Mouse (Mus musculus): ENCODE results near the gene Acot13. TPM values are rescaled to one million over a fixed set of nuclear protein-coding genes. Genes with fewer than 3 reads are reported as not detected.

Gene Acot13
- polyA plus RNA-seq, 1 experiment: 67.1 TPM

DNA sequence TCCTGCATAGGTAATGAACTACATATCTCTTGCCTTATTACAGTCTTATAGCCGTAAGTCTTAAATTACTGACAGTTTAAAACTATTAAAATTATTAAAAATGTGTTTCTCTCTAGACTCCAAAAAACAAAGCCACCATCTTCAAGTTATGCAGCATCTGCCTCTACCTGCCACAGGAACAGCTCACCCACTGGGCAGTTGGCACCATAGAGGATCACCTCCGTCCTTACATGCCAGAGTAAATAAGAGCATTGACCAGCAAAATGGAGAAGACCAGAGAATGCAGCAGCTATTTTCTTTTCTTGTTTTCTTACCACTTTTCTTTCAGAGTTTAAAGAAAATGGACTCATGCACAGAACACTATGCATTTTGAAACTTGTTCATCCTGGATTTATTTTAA, 18.8 kb downstream of the Acot13 start:
- peaks cover 68% of the 10 kb centered on the region for H3K36me3 ChIP-seq (ENCODE audit: control insufficient read depth, insufficient read depth)
- TF ChIP-seq MAX (IDR thresholded peaks at IDR 0.05; ENCODE audit: low read depth): no peak
- TF ChIP-seq POLR2AphosphoS2 (IDR thresholded peaks at IDR 0.05; ENCODE audit: insufficient read length, low read depth): no peak
- TF ChIP-seq USF1 (IDR thresholded peaks at IDR 0.05; ENCODE audit: low read depth): no peak
- TF ChIP-seq E2F4 (IDR thresholded peaks at IDR 0.05; ENCODE audit: insufficient read depth): no peak
- no peak for TF ChIP-seq POLR2A (IDR thresholded peaks at IDR 0.05; ENCODE audit: insufficient read length, low read depth)
- no peak for TF ChIP-seq MYOG (IDR thresholded peaks at IDR 0.05; ENCODE audit: control insufficient read depth in 1 of 3, insufficient read depth in 1 of 3, insufficient read length in 2 of 3, low read depth in 2 of 3)
- TF ChIP-seq SRF (IDR thresholded peaks at IDR 0.05; ENCODE audit: control insufficient read depth, insufficient read length, low read depth): no peak
- no peak for TF ChIP-seq REST (IDR thresholded peaks at IDR 0.05; ENCODE audit: insufficient read depth, insufficient read length)
- no peak for TF ChIP-seq MYOD1 (IDR thresholded peaks at IDR 0.05; ENCODE audit: control insufficient read depth in 1 of 3, insufficient read length in 2 of 3, low read depth in 2 of 3)
- no peak for TF ChIP-seq TCF3 (IDR thresholded peaks at IDR 0.05; ENCODE audit: insufficient read length, low read depth)
- no peak for TF ChIP-seq TCF12 (IDR thresholded peaks at IDR 0.05; ENCODE audit: insufficient read depth, poor library complexity, severe bottlenecking)
- no peak for TF ChIP-seq CEBPB (IDR thresholded peaks at IDR 0.05; ENCODE audit: insufficient read depth, poor library complexity, severe bottlenecking)
- no peaks in the 10 kb centered on the region for H3K27me3 ChIP-seq (ENCODE audit: control insufficient read depth, insufficient read depth, insufficient read length)

DNA sequence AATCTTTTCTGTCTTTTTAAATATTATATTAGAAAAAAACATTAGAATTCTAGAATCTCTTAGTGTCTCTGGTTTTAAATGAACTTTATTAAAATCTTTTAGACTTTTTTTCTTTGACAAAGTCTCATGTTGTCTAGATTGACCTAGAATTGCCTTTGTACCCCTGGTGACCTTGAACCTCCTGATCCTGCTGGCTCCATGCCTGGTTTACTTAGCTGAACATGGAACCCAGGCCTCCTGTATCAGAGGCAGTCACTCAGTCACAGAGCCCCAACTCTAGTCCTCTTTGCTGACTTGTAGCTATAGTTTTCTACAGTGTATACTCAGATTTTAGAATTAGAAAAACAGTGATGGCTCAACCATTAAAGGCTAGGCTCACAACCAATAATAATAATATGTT, 25.3 kb downstream of the Acot13 start:
- Histone ChIP-seq H3ac (ENCODE audit: control insufficient read depth, insufficient read length) (no peak overlapping the region), H3K79me2 (ENCODE audit: control insufficient read depth, insufficient read depth) (peaks cover 69% of the 10 kb centered on the region), H3K36me3 (ENCODE audit: control insufficient read depth, insufficient read depth) (peaks cover 60% of the 10 kb centered on the region), H3K27me3 (ENCODE audit: control insufficient read depth, insufficient read depth, insufficient read length) (no peaks in the 10 kb centered on the region), H3K4me3 (no peak overlapping the region), H3K4me2 (ENCODE audit: low read depth) (no peak overlapping the region)
- TF ChIP-seq MYOD1 (IDR thresholded peaks at IDR 0.05; ENCODE audit: control insufficient read depth in 1 of 3, insufficient read length in 2 of 3, low read depth in 2 of 3): no peak
- no peak for TF ChIP-seq POLR2A (IDR thresholded peaks at IDR 0.05; ENCODE audit: insufficient read length, low read depth)

More for the DNA sequence above, 18.8 kb downstream of the Acot13 start:
- H3ac ChIP-seq (ENCODE audit: control insufficient read depth, insufficient read length): no peak overlapping the region
- no peak overlapping the region for H3K4me3 ChIP-seq
- peaks cover 12% of the 10 kb centered on the region for H3K79me2 ChIP-seq (ENCODE audit: control insufficient read depth, insufficient read depth)
- no peak overlapping the region for H3K4me2 ChIP-seq (ENCODE audit: low read depth)

DNA sequence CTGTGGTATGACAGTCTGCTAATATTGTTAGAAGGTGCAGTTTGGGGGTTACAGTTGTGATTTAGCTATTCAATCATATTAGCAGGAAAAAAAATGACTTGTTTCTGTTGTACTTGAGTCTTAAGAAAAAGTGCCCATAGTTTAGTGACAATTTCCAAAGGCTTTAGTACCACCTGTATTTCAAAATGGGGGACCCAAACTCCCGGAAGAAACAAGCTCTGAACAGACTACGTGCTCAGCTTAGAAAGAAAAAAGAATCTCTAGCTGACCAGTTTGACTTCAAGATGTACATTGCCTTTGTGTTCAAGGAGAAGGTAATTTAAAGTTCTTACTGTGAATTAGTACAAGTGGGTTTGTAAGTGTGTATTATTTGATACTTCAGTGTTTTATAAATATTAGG, 28.1 kb downstream of the Acot13 start:
- H3K36me3 ChIP-seq (ENCODE audit: control insufficient read depth, insufficient read depth): peaks cover 34% of the 10 kb centered on the region
- peak overlapping the region; percentile 81 for H3K4me2 ChIP-seq (ENCODE audit: low read depth)
- peak overlapping the region; percentile 85 for H3K4me3 ChIP-seq
- TF ChIP-seq E2F4 (IDR thresholded peaks at IDR 0.05; ENCODE audit: insufficient read depth) (no peak), TCF12 (IDR thresholded peaks at IDR 0.05; ENCODE audit: insufficient read depth, poor library complexity, severe bottlenecking) (no peak), POLR2A (IDR thresholded peaks at IDR 0.05; ENCODE audit: insufficient read length, low read depth) (no peak), MAX (IDR thresholded peaks at IDR 0.05; ENCODE audit: low read depth) (no peak), CEBPB (IDR thresholded peaks at IDR 0.05; ENCODE audit: insufficient read depth, poor library complexity, severe bottlenecking) (no peak)
- no peak overlapping the region for H3ac ChIP-seq (ENCODE audit: control insufficient read depth, insufficient read length)
- peaks cover 60% of the 10 kb centered on the region for H3K79me2 ChIP-seq (ENCODE audit: control insufficient read depth, insufficient read depth)
- H3K27me3 ChIP-seq (ENCODE audit: control insufficient read depth, insufficient read depth, insufficient read length): no peaks in the 10 kb centered on the region

DNA sequence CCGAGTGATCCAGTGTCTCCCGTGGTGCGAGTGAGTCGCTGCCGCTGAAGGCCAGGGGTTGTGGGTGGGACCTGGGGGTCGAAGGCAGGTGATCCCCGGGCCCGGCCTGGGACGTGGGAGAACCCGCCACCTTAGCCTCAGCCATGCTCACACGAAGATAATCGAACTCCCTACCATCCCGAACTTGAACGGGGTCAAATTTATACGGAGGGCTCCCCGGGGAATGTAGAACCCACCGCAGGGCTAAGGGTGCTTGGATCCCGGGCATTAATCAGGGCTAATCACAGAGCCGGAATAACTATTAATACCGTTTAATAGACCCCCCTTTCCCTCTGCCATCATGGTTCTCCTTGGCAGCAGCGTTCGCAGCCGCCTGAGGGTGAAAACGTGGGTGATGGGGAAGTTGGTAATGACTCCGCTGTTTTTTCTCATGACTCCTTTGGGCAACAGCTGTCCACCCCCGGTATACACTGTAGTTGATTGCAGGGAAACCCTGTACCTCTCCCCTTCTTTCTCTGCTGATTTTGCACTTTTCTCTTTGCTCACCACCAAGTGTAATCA, 29.1 kb downstream of the Acot13 start:
- H3ac ChIP-seq (ENCODE audit: control insufficient read depth, insufficient read length): peak overlapping the region; percentile 99
- TF ChIP-seq POLR2A (IDR thresholded peaks at IDR 0.05; ENCODE audit: insufficient read length, low read depth): peak; percentile 21
- TF ChIP-seq SRF (IDR thresholded peaks at IDR 0.05; ENCODE audit: control insufficient read depth, insufficient read length, low read depth): no peak
- TF ChIP-seq POLR2AphosphoS2 (IDR thresholded peaks at IDR 0.05; ENCODE audit: insufficient read length, low read depth): peak; percentile 43
- TF ChIP-seq MYOD1 (IDR thresholded peaks at IDR 0.05; ENCODE audit: control insufficient read depth in 1 of 3, insufficient read length in 2 of 3, low read depth in 2 of 3): peak in 2 of 3 experiments; percentile 26 to 51
- peak in 2 of 3 experiments; percentile 12 to 63 for TF ChIP-seq MYOG (IDR thresholded peaks at IDR 0.05; ENCODE audit: control insufficient read depth in 1 of 3, insufficient read depth in 1 of 3, insufficient read length in 2 of 3, low read depth in 2 of 3)
- H3K27me3 ChIP-seq (ENCODE audit: control insufficient read depth, insufficient read depth, insufficient read length): no peaks in the 10 kb centered on the region

DNA sequence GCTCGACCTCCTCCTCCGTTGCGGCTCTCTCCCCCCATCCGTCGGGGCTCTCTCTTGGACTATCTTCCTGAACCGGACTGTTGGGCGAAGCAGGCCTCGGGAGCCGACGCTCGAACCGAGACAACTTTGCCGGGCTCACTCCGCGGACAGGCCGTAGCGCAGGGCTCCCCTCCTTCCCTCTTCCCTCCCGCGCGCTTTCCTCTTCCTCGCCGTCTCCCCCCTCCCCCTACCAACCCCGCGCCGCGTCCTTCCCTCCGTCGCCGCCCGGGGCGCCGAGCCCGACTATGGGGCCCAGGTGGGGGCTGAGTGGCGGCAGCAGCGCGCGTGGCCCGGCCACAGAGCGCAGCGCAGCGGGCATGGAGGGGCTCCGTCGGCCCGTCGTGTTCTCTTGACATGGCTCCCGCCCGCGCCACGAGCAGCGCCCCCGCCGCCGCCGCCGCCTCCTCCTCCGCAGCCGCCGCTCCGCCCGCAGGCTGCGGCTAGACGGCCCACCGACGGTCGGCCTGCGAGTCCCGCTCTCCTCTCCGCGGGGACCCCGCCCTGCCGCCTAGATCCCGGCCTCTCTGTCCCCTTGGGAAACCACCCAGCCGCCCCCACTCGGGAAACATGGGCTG, 29.9 kb downstream of the Acot13 start, which contains the start of gene BC005537:
TSS of gene BC005537 (plus strand) at position 350 of the 614 bp plus-strand sequence.
- TF ChIP-seq MYOD1 (IDR thresholded peaks at IDR 0.05; ENCODE audit: control insufficient read depth in 1 of 3, insufficient read length in 2 of 3, low read depth in 2 of 3) (peak in 1 of 3 experiments; percentile 7), E2F4 (IDR thresholded peaks at IDR 0.05; ENCODE audit: insufficient read depth) (no peak), POLR2AphosphoS2 (IDR thresholded peaks at IDR 0.05; ENCODE audit: insufficient read length, low read depth) (no peak)
- Histone ChIP-seq H3K4me3 (peak within 1 kb of the TSS; percentile 85), H3K79me2 (ENCODE audit: control insufficient read depth, insufficient read depth) (peaks cover 47% of the 10 kb centered on the region), H3K4me2 (ENCODE audit: low read depth) (peak within 1 kb of the TSS; percentile 82), H3K27me3 (ENCODE audit: control insufficient read depth, insufficient read depth, insufficient read length) (no peaks in the 10 kb centered on the region), H3K36me3 (ENCODE audit: control insufficient read depth, insufficient read depth) (peaks cover 19% of the 10 kb centered on the region), H3ac (ENCODE audit: control insufficient read depth, insufficient read length) (peak within 1 kb of the TSS; percentile 99)

More for the DNA sequence above, 29.1 kb downstream of the Acot13 start:
- Histone ChIP-seq H3K79me2 (ENCODE audit: control insufficient read depth, insufficient read depth) (peaks cover 54% of the 10 kb centered on the region), H3K4me3 (peak overlapping the region; percentile 85), H3K4me2 (ENCODE audit: low read depth) (peak overlapping the region; percentile 81), H3K36me3 (ENCODE audit: control insufficient read depth, insufficient read depth) (peaks cover 24% of the 10 kb centered on the region)

Measured in myocyte (in vitro differentiated cells).